Mouse (Mus musculus): ENCODE measurements around the gene Treh.
A peak's percentile ranks its signal among the peaks of the same experiment; 100 is the strongest.
"Not testable (repeated sequence)": the region's sequence is repeated elsewhere in the genome, so short reads cannot be mapped to it uniquely, and the experiment has no call there.

The Treh gene

GRCm38 (mm10) chr9:44673005-44673404, at the start of gene Treh:
Gene Treh, plus strand, starts transcription at chr9:44673233.
- no peak for DNase-seq (ENCODE audit: low spot score in 2 of 2)

- no peak for DNase-seq (ENCODE audit: low spot score in 2 of 2)
Measured at GRCm38 (mm10) chr9:44624390-44624789, 48.6 kb upstream of the Treh start.

GRCm38 (mm10) chr9:44626268-44626667, 46.8 kb upstream of the Treh start:
- no peak for DNase-seq (ENCODE audit: low spot score in 2 of 2)

GRCm38 (mm10) chr9:44637551-44638169, 35.4 kb upstream of the Treh start:
- DNase-seq (ENCODE audit: low spot score in 2 of 2), result no peak

GRCm38 (mm10) chr9:44638726-44639125, 34.3 kb upstream of the Treh start:
- not testable (repeated sequence) for DNase-seq (ENCODE audit: low spot score in 2 of 2)

- not testable (repeated sequence) for DNase-seq (ENCODE audit: low spot score in 2 of 2)
Measured at GRCm38 (mm10) chr9:44640028-44640427, 33.0 kb upstream of the Treh start.

GRCm38 (mm10) chr9:44640646-44641357, 32.2 kb upstream of the Treh start:
- DNase-seq (ENCODE audit: low spot score in 2 of 2), result no peak

GRCm38 (mm10) chr9:44641616-44642015, 31.4 kb upstream of the Treh start:
- DNase-seq (ENCODE audit: low spot score in 2 of 2), result no peak

- DNase-seq (ENCODE audit: low spot score in 2 of 2), result no peak
Measured at GRCm38 (mm10) chr9:44643103-44643502, 29.9 kb upstream of the Treh start.

GRCm38 (mm10) chr9:44644186-44644585, 28.8 kb upstream of the Treh start:
- no peak for DNase-seq (ENCODE audit: low spot score in 2 of 2)

GRCm38 (mm10) chr9:44645481-44645880, 27.6 kb upstream of the Treh start:
- no peak for DNase-seq (ENCODE audit: low spot score in 2 of 2)

GRCm38 (mm10) chr9:44645924-44646323, 27.1 kb upstream of the Treh start:
- peak; percentile 74 to 81 for DNase-seq (ENCODE audit: low spot score in 2 of 2)

GRCm38 (mm10) chr9:44646366-44646765, 26.7 kb upstream of the Treh start:
- DNase-seq (ENCODE audit: low spot score in 2 of 2), result no peak

- DNase-seq (ENCODE audit: low spot score in 2 of 2), result no peak
Measured at GRCm38 (mm10) chr9:44647026-44647425, 26.0 kb upstream of the Treh start.

- DNase-seq (ENCODE audit: low spot score in 2 of 2), result no peak
Measured at GRCm38 (mm10) chr9:44647656-44648055, 25.4 kb upstream of the Treh start.

GRCm38 (mm10) chr9:44648881-44649281, 24.2 kb upstream of the Treh start:
- DNase-seq (ENCODE audit: low spot score in 2 of 2), result peak; percentile 36 to 42

GRCm38 (mm10) chr9:44652027-44652426, 21.0 kb upstream of the Treh start:
- DNase-seq (ENCODE audit: low spot score in 2 of 2), result peak; percentile 59 to 77

- no peak for DNase-seq (ENCODE audit: low spot score in 2 of 2)
Measured at GRCm38 (mm10) chr9:44653896-44654295, 19.1 kb upstream of the Treh start.

- peak; percentile 34 to 70 for DNase-seq (ENCODE audit: low spot score in 2 of 2)
Measured at GRCm38 (mm10) chr9:44655098-44656066, 17.7 kb upstream of the Treh start.

GRCm38 (mm10) chr9:44663706-44664105, 9.3 kb upstream of the Treh start:
- DNase-seq (ENCODE audit: low spot score in 2 of 2), result no peak

GRCm38 (mm10) chr9:44671416-44671815, 1.6 kb upstream of the Treh start:
- no peak for DNase-seq (ENCODE audit: low spot score in 2 of 2)

GRCm38 (mm10) chr9:44672291-44672865, 655 bp upstream of the Treh start:
- no peak for DNase-seq (ENCODE audit: low spot score in 2 of 2)
